Mouse (Mus musculus) ES-E14 (cell line): ENCODE measurements around the gene Pex10.

ENCODE experiments used
- CHD2 ChIP-seq: IDR thresholded peaks from 2 replicates; pipeline ENCODE4 v1.6.1; 2014; ENCODE audit warnings: mild to moderate bottlenecking, low read depth, low read length, inconsistent platforms
- MAFK ChIP-seq: IDR thresholded peaks from 2 replicates; pipeline ENCODE4 v1.6.1; 2014; ENCODE audit warnings: mild to moderate bottlenecking, low read depth, low read length, inconsistent platforms; ENCODE audit not compliant: insufficient read depth
- ZC3H11A ChIP-seq: IDR thresholded peaks from 2 replicates; pipeline ENCODE4 v1.6.1; 2012; ENCODE audit warnings: low read depth, mild to moderate bottlenecking, inconsistent platforms, low read length, borderline replicate concordance
- ZNF384 ChIP-seq: IDR thresholded peaks from 2 replicates; pipeline ENCODE4 v1.6.1; 2012; ENCODE audit warnings: low read depth, low read length, inconsistent platforms

GRCm38 (mm10) chr4:155066834-155067522, at the start of gene Pex10:
- TF ChIP-seq MAFK (no peak), ZNF384 (no peak), CHD2 (no peak), ZC3H11A (no peak)
